Mouse (Mus musculus) adrenal gland, postnatal 14 days (tissue): ENCODE results near the gene Hgd. TPM values are rescaled to one million over a fixed set of nuclear protein-coding genes. Genes with fewer than 3 reads are reported as not detected.

Experiments
- DNase-seq: peaks from one replicate; pipeline ENCODE4 v3.0.0; 2021; ENCODE audit warnings: mixed read lengths
- long read RNA-seq, 2 experiments: library from polyadenylated mRNA; stranded (forward); transcript quantifications; one replicate each; pipeline ENCODE4 v2.0.0; 2021
- total RNA-seq: library from RNA; stranded (reverse); gene quantifications from 2 replicates; pipeline ENCODE4 v1.2.3, GENCODE M21; 2021

The Hgd gene
- 1.8 and 54.1 TPM in 2 replicates for total RNA-seq
- long read RNA-seq, experiment 1, partial matches to known transcripts = 0 of 1 reads
- long read RNA-seq, experiment 1, other reads (novel, unspliced or antisense) = 0 of 1 reads
- long read RNA-seq, experiment 2, transcript Hgd-203 (14 exons, 1,702 nt) = major isoform, 35 of 43 reads
- long read RNA-seq, experiment 2, partial matches to known transcripts = 3 of 43 reads
- long read RNA-seq, experiment 2, other reads (novel, unspliced or antisense) = 4 of 43 reads

DNA sequence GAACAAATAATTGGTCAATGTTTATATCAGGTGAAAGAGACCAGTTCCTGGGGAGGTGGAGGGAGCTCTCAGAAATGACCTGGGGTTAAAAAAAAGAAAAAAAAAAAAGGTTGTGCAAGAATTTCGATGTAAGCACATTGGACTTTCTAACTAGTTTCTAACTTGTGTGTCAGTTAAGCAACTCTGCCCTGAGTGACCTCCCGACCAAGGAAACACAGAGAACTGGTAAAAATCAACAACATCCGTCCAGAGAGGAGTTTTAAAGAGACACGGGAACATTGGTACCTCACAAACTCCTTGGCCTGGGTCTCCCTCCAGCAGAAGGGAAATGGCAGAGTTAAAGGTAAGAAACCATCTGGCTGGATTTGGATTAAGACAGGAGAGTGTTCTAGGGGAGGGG, at the start of gene Hgd:
Hgd (plus strand) TSS at position 160 of the 400 bp plus-strand sequence.
- DNase-seq = no peak

- DNase-seq = peak; percentile 13
Measured at GRCm38 (mm10) chr16:37530170-37530569, 49.8 kb upstream of the Hgd start.

GRCm38 (mm10) chr16:37532046-37532445, 47.9 kb upstream of the Hgd start:
- no peak for DNase-seq

- DNase-seq = no peak
Measured at GRCm38 (mm10) chr16:37533369-37534068, 46.4 kb upstream of the Hgd start.

DNA sequence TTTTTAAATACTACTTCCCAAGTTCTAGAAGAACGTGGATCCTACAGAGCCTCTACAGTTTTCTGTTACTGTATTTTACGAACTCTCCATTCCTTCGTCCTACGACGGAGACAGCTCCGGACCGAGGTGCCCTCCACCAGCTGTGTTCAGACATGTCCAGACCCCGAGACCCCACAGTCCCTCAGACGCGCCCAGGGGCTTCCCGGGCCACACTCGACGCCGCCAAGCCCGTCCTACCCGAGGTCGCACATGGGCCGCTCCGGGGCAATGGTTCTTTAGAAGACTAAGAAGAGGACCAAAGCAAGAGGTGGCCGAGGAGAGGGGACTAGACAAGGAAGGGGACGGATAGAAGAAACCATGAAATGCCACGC, 40.7 kb upstream of the Hgd start:
- DNase-seq = no peak

- peak; percentile 98 for DNase-seq
Measured at GRCm38 (mm10) chr16:37539611-37540580, 40.1 kb upstream of the Hgd start, which contains the start of the genes Gtf2e1 and Rabl3. Gene Gtf2e1 (minus strand): TSS chr16:37539789. Gene Rabl3 (plus strand): TSS chr16:37539885.

- DNase-seq = no peak
Measured at GRCm38 (mm10) chr16:37540776-37541175, 39.2 kb upstream of the Hgd start.

DNA sequence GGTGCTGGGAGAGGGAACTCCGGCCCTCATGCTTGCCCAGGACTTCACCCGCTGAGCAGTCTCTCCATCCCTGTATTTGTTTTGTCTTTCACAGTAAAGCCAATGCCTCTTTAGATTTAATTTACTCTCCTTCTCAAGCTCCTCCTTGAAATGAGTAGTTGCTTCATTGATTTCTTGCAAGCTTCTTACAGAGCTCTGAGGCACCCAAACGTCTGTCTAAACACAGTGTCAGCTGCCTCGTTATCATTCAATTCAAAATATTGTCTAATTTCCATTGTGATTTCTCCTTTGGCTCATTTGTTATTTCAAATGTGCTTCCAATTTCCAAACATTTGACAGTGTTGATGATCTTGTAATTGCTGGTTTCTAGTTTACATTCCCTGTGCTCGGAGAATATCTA, 33.6 kb upstream of the Hgd start:
- DNase-seq = no peak

DNA sequence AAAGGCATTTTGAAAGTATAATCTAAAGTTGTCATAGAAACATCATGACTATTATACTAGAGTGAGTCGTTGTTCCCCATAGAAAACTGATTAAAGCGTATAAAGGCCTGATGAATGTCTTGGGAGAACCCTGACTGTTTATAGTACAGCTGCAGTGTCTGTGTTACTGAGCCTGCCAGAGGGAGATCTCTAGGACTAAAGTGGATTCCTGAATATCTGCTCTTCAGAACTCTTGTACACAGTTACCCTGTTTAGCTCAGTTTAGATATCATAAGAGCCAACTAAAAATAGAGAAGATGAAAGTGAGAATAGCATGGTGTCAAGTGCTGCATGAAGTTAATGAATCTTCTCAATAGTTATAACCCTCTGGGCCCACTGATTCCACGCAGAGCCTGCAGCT, 29.7 kb upstream of the Hgd start:
- DNase-seq = no peak

DNA sequence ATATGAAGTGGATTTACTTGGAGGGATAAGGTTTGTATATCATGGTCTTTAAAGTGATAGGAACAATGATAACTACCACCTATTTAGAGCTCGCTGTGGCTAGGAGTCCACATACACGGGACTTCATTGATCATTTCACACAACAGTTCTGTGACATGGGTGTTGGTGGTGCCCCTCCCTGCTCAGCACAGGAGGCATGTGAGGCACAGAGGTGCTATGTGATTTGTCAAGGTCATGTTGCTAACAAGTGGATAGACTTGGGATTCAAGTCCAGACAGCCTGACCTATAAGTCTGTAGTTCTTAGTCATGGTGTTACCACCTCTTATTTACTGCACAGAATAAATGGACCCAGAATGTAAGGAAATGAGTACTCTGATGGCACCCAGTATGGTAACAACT, 29.0 kb upstream of the Hgd start:
- no peak for DNase-seq

DNA sequence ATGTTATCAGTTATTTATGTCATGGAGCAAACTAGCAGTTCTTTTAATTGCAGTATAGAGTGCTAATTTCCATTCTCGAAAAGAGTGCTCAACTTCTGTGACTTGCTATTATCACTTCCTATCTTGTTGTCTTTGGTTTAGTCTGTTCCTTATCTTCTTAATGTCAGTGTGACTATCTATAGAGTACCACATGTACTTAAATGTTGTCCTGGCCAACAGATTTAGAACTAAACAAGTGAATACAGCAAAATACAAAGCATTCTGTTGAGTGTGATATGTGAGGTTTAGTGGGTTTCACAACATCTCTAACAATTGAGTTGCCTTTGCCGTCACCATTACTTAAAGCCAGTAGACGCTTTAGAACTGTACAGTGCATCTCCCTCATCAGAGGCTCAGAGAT, 27.1 kb upstream of the Hgd start:
- no peak for DNase-seq

DNA sequence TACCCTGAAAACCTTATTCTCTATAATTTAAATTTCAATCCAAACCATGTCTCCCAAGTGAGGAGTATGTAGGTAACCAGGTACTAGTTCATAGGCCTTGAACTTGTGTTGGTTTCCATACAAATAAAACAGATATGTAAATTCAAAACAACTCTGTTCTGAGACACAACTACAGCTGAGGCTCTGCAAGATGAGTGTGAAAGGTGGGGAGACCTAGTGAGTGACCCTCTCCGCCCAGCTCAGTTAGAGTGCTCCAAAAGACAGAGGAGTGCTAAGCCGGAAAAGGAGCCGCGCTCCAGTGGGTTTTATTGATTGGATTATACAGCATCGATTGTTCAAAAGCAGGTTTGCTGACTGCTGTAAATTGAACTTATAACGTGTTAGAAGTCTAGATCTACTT, 17.5 kb upstream of the Hgd start:
- no peak for DNase-seq

GRCm38 (mm10) chr16:37562961-37563360, 17.0 kb upstream of the Hgd start:
- no peak for DNase-seq

DNA sequence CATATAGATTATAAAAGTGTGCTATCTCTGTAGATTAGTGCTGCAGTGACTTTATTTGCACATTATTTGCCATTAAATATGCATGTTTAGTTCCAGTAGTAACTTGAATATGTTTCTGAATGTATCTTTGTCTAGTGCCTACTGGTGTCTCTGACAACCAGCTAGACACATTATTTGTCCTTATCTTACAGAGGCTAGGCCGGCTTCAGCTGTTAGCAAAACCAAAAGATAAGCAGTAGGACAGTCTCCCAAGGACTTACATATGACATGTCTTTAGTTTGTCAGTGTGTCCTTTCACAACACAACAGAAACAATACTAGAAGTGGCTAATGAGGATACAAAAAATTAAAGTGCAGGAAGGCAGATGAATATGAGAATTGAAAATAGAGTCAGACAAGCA, 14.8 kb upstream of the Hgd start:
- no peak for DNase-seq

DNA sequence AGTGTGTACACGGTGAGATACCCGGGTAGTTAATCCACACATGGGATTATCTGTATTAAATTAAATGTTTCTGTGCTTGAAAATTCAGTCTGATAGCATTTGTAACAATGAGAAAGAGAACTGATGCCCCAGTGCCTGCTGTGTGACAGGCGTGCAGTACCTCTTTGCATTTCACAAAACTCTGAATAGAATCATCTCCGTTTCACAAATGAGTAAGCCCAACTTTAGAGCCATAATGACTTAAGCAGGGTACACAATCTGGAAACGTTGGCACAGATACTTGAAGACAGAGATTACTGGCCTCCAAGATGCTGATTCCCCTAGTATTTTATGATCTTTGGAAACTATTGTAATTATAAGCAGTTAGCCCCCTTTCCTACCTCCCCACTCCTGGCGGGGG, 13.8 kb upstream of the Hgd start:
- no peak for DNase-seq

- DNase-seq = no peak
Measured at GRCm38 (mm10) chr16:37567113-37568050, 12.6 kb upstream of the Hgd start.

GRCm38 (mm10) chr16:37571554-37571953, 8.4 kb upstream of the Hgd start:
- DNase-seq = no peak

GRCm38 (mm10) chr16:37572117-37572754, 7.7 kb upstream of the Hgd start:
- no peak for DNase-seq

- no peak for DNase-seq
Measured at GRCm38 (mm10) chr16:37573061-37573460, 6.9 kb upstream of the Hgd start.

DNA sequence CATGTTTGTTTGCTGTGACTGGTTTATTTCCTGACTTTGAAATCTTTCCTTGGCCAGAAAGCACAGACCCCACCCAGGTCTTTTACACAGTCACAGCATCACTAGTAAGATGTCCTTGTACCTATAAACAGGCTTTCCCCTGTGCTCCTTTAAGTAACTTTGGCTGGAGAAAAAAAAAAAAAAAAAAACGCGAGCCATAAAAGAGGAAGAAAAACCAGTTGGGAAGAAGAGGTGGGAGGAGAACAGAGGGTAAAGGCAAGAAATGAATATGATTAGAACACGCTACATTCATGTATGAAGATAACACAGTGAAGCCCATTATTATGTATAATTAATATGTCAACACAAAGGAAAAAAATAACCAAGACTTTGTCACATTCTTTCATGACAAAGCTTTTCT, 4.6 kb upstream of the Hgd start:
- no peak for DNase-seq

DNA sequence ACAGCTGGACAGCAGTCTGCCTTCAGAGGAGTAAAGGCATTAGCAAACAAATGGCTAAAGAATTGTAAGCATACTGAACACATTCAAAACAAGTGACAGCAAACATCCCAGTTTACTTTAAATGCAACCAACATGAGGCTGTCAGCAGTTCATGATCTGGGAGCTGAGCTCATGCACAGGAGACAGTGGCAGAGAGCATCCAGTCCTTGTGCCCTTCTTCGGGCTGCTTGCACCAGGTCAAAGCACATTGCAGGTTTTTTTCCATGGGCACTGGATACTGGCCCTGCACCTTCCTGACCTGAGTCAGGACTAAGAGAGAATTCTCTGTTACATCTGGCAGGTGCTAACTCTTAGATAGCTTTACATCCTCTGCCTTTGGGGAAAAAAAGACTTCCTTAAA, 362 bp upstream of the Hgd start:
- no peak for DNase-seq
